Mouse (Mus musculus) erythroblast, embryonic 14.5 days (primary cell): ENCODE measurements around the gene Emc1.

Experiments
- GATA1 ChIP-seq: IDR thresholded peaks from 2 replicates; pipeline ENCODE4 v1.6.1; 2012; ENCODE audit warnings: low read length, inconsistent platforms, mixed read lengths
- TAL1 ChIP-seq: IDR thresholded peaks from 3 replicates; pipeline ENCODE4 v1.6.1; 2012; ENCODE audit warnings: low read length, inconsistent platforms, mixed read lengths

DNA sequence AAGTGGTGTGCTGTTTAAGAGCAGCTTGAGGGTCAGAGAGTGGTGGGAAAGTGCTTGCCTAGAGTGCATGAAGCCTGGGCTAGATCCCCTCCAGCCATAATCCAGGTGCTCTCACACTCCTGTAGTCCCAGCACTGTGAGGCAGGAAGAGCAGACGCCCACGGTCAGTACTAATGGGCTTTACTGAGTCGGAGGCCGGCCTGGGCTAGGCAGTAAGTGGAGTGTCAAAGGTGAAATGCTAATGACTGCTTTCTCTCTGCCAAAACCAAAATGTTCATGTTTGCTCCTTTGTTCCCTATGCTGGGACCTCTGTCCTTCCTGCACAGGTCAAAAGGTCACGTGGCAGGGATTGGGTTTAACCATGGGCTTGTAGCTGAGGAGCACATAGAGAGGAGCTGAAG, 48.1 kb downstream of the Emc1 start:
- TF ChIP-seq TAL1 (no peak), GATA1 (no peak)
